Mouse (Mus musculus) spleen, postnatal 36 days (tissue): ENCODE measurements around the gene 2310061I04Rik.

Experiments
- DNase-seq, 2 experiments: peaks; one replicate each; pipeline ENCODE4 v3.0.0; 2022; ENCODE audit warnings: low spot score in 2 of 2, mixed read lengths in 1 of 2

The 2310061I04Rik gene

GRCm38 (mm10) chr17:35916297-35917142, 19.3 kb upstream of the 2310061I04Rik start, which contains the start of the genes Mrps18b and Ppp1r10:
Gene Mrps18b (minus strand): TSS chr17:35916389.
Gene Ppp1r10 (plus strand): TSS chr17:35916434.
- peak; percentile 100 for DNase-seq

GRCm38 (mm10) chr17:35915538-35916296, 18.5 kb upstream of the 2310061I04Rik start:
- DNase-seq: peak in 1 of 2 experiments; percentile 34

- DNase-seq: no peak
Measured at GRCm38 (mm10) chr17:35914975-35915374, 17.7 kb upstream of the 2310061I04Rik start.

- DNase-seq: peak; percentile 96 to 97
Measured at GRCm38 (mm10) chr17:35909919-35910369, 12.7 kb upstream of the 2310061I04Rik start, which contains the start of gene Atat1. Gene Atat1 (minus strand): TSS chr17:35910075.

GRCm38 (mm10) chr17:35909186-35909918, 12.1 kb upstream of the 2310061I04Rik start:
- DNase-seq: no peak

GRCm38 (mm10) chr17:35907609-35908008, 10.4 kb upstream of the 2310061I04Rik start:
- DNase-seq: no peak

- no peak for DNase-seq
Measured at GRCm38 (mm10) chr17:35905587-35905986, 8.4 kb upstream of the 2310061I04Rik start.

- no peak for DNase-seq
Measured at GRCm38 (mm10) chr17:35903992-35904355, 6.7 kb upstream of the 2310061I04Rik start.

GRCm38 (mm10) chr17:35903343-35903991, 6.2 kb upstream of the 2310061I04Rik start:
- no peak for DNase-seq

- DNase-seq: no peak
Measured at GRCm38 (mm10) chr17:35900636-35901035, 3.4 kb upstream of the 2310061I04Rik start.

- no peak for DNase-seq
Measured at GRCm38 (mm10) chr17:35897644-35898573, 678 bp upstream of the 2310061I04Rik start.

GRCm38 (mm10) chr17:35887725-35888124, 9.5 kb downstream of the 2310061I04Rik start:
- DNase-seq: no peak

- no peak for DNase-seq
Measured at GRCm38 (mm10) chr17:35883777-35884176, 13.5 kb downstream of the 2310061I04Rik start.

GRCm38 (mm10) chr17:35882924-35883323, 14.3 kb downstream of the 2310061I04Rik start:
- DNase-seq: no peak

- peak; percentile 92 to 95 for DNase-seq
Measured at GRCm38 (mm10) chr17:35879245-35880057, 17.8 kb downstream of the 2310061I04Rik start, which contains the start of gene Dhx16. Gene Dhx16 (plus strand): TSS chr17:35879819.

GRCm38 (mm10) chr17:35874721-35875120, 22.5 kb downstream of the 2310061I04Rik start:
- no peak for DNase-seq

- peak; percentile 80 to 83 for DNase-seq
Measured at GRCm38 (mm10) chr17:35873774-35874519, 23.3 kb downstream of the 2310061I04Rik start.
